Mouse (Mus musculus) megakaryocyte-erythroid progenitor cell, adult 5 weeks (primary cell): ENCODE results near the gene Tpsb2. TPM values are rescaled to one million over a fixed set of nuclear protein-coding genes. Genes with fewer than 3 reads are reported as not detected.

Experiments used
- polyA plus RNA-seq: library from polyadenylated mRNA; stranded (reverse); fragments of >175 nt; gene quantifications from 2 replicates; pipeline ENCODE4 v1.2.3, GENCODE M21; 2012

Gene Tpsb2
- polyA plus RNA-seq: not detected in 2 replicates

DNA sequence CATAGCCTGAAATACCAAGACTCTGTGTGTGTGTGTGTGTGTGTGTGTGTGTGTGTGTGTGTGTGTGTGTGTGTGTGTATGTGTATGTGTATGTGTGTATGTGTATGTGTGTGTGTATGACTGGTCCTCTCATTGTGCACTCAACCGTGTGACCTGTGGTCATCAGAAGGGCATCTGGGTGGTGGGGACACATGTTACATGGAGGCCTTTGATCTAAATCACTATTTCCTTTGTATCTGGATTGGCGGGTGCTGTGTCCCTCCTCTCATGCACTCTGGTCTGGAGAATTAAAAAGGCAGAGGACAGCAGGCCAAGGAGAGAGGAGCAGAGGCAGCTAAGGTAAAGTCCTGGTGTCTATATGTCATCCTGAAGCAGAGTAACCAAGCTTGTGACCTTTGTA, at the start of gene Tpsb2:
Gene Tpsb2, plus strand, starts transcription at position 301 of the 400 bp plus-strand sequence.

DNA sequence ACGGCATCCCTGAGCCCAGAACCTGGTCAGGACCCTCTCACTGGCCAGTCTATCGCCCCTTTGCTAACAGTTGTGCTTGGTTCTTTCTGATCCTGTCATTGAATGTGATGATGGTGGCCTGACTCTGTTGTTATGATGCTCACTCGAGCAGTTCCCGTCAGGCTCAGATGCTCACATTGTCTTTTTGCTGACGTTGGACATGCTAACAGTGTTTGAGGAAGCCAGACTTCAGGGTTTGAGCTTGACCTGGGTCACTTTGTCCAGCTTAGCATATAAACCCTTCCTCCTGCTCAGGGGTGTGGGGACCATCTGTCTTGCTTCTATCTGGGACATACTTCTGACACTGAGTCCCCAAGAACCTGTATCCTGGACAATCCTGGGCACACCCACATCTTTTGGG, 47.8 kb upstream of the Tpsb2 start, which contains the start of gene Prss29:
Gene Prss29, plus strand, starts transcription at position 301 of the 400 bp plus-strand sequence.

DNA sequence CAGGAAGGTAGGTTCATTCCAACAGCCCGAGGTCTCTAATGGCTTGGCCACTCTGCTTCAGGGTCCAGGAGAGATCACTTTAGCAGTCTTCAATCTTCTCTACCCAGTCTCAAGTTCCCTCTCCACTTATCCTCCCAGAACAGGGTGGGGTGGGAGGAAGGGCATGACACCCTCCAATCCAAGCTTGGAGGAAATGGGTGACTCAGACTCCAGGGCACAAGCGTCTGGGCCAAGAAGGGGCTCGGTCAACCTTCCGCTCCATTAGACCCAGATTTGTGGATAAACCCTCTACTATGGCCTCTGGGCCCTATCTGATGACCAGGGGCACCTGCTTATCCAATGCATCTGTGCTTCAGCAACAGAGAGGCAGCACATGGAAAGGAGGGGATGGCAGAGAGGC, 20.6 kb upstream of the Tpsb2 start, which contains the start of gene Tpsab1:
Gene Tpsab1, minus strand, starts transcription at position 101 of the 400 bp plus-strand sequence.

DNA sequence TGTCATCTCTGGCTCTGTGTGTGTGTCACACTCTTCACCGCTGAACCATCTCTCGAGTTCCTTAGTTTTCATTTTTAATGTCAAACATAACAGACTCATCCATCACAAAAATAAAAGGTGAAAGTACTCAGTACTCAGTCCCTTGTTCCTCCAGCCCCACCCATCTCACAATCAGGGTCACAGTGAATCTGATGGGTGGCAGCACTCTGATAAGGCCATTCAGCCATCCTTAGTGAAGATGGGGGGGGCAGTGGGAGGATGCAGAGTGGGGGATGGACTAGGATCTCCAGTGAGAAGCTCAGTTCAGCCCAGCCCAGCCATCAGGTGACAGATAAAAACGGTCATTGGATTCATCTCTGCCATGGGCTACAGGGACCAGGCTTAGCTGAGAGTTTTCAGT, 2.9 kb downstream of the Tpsb2 start, which contains the start of gene Tpsg1:
Gene Tpsg1, plus strand, starts transcription at position 301 of the 400 bp plus-strand sequence.

Other genes with a start within 250 kb of the Tpsb2 start
- 0.05 TPM in 1 of 2 replicates, not detected in the other for gene Ptx4, start 245.5 kb upstream of the Tpsb2 start, polyA plus RNA-seq
- gene Clcn7, start 232.9 kb upstream of the Tpsb2 start, polyA plus RNA-seq: 20.5 and 22.9 TPM in 2 replicates
- not detected in 2 replicates for gene Ccdc154, start 203.8 kb upstream of the Tpsb2 start, polyA plus RNA-seq
- not detected in 2 replicates for gene Gm38655, start 190.8 kb upstream of the Tpsb2 start, polyA plus RNA-seq
- 22.4 and 24.1 TPM in 2 replicates for gene BC003965, start 181.8 kb upstream of the Tpsb2 start, polyA plus RNA-seq
- gene Unkl, start 177.9 kb upstream of the Tpsb2 start, polyA plus RNA-seq: 35.4 and 53.1 TPM in 2 replicates
- gene Gnptg, start 126.2 kb upstream of the Tpsb2 start, polyA plus RNA-seq: 17.5 and 21.9 TPM in 2 replicates
- 12.3 and 13.5 TPM in 2 replicates for gene Tsr3, start 126.1 kb upstream of the Tpsb2 start, polyA plus RNA-seq
- gene Baiap3, start 109.9 kb upstream of the Tpsb2 start, polyA plus RNA-seq: 19.0 and 20.3 TPM in 2 replicates
- gene Ube2i, start 91.7 kb upstream of the Tpsb2 start, polyA plus RNA-seq: 334 and 403 TPM in 2 replicates
- 55.9 and 60.0 TPM in 2 replicates for gene Prss34, start 67.9 kb upstream of the Tpsb2 start, polyA plus RNA-seq
- gene Prss28, start 57.7 kb upstream of the Tpsb2 start, polyA plus RNA-seq: not detected in 2 replicates
- gene Prss29, start 47.7 kb upstream of the Tpsb2 start, polyA plus RNA-seq: not detected in 2 replicates
- gene Tpsab1, start 20.7 kb upstream of the Tpsb2 start, polyA plus RNA-seq: not detected in 2 replicates
- gene Tpsg1, start 3.0 kb downstream of the Tpsb2 start, polyA plus RNA-seq: not detected in 2 replicates
- 1.4 and 1.6 TPM in 2 replicates for gene Cacna1h, start 67.5 kb downstream of the Tpsb2 start, polyA plus RNA-seq
- gene Tekt4, start 88.3 kb downstream of the Tpsb2 start, polyA plus RNA-seq: not detected in 2 replicates
- gene Sstr5, start 131.0 kb downstream of the Tpsb2 start, polyA plus RNA-seq: not detected in 2 replicates
- gene Sox8, start 204.4 kb downstream of the Tpsb2 start, polyA plus RNA-seq: 0.63 and 1.7 TPM in 2 replicates
- 37.2 and 46.2 TPM in 2 replicates for gene Lmf1, start 212.8 kb downstream of the Tpsb2 start, polyA plus RNA-seq